Mouse (Mus musculus): ENCODE data around the gene D430042O09Rik. TPM values are rescaled to one million over a fixed set of nuclear protein-coding genes. Genes with fewer than 3 reads are reported as not detected.

Gene D430042O09Rik
- polyA plus RNA-seq, 1 experiment: 17.5 TPM

DNA sequence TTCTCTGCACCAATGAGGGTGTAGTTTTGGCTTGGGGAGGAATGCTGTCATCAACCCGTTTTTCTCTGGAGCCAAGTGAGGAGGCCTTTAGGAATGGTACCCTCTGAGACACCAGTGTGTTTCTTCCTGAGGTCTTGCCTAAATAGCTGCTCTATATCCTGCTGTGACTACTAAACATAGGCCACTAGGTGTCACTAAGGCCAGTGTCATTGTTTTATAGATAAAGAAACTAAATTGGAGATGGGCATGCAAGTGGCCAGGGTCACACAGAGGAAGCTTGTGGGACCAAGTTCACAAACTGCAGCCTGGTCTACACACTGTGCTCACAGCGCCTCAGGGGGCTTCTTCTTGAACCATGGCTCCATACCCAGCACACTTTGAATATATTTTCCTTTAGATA lies 112.5 kb downstream of the D430042O09Rik start:
- TF ChIP-seq CTCF (IDR thresholded peaks at IDR 0.05; ENCODE audit: extremely low read depth, insufficient read length, insufficient replicate concordance, low read depth, low read length): no peak
- no peak for TF ChIP-seq POLR2A (IDR thresholded peaks at IDR 0.05; ENCODE audit: low read depth, low read length)
- H3K4me1 ChIP-seq (ENCODE audit: control insufficient read depth, insufficient read depth, insufficient read length, low read length): no peaks in the 10 kb centered on the region
- H3K36me3 ChIP-seq (ENCODE audit: control insufficient read depth, insufficient read depth, low read length): peaks cover 14% of the 10 kb centered on the region
- H3K27ac ChIP-seq (ENCODE audit: insufficient read depth, low read depth, low read length): no peak overlapping the region
- no peak overlapping the region for H3K4me3 ChIP-seq (ENCODE audit: low read depth, low read length)
- 67% methylated on average over 2 of the region's 2 CpGs for WGBS
- H3K27me3 ChIP-seq (ENCODE audit: control insufficient read depth, insufficient read depth, low read length): no peaks in the 10 kb centered on the region

DNA sequence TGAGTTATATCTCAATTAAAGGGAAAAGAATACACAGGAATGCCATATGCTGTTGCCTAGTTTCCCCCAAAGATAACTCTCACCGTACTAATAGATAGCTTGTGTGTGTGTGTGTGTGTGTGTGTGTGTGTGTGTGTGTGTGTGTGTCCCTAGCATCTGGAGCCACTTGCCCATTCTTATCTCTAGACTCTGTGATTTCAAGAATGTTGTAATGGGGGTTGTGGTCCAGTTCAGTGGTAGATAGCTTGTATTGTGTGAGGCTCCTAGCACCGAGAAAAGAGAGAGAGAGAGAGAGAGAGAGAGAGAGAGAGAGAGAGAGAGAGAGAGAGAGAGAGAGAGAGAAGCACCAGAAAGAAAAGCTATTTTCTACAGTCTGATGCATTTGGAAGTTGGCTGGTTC lies 118.7 kb downstream of the D430042O09Rik start:
- Histone ChIP-seq H3K27me3 (ENCODE audit: control insufficient read depth, insufficient read depth, low read length) (no peaks in the 10 kb centered on the region), H3K4me1 (ENCODE audit: control insufficient read depth, insufficient read depth, insufficient read length, low read length) (no peaks in the 10 kb centered on the region), H3K27ac (ENCODE audit: insufficient read depth, low read depth, low read length) (no peak overlapping the region), H3K4me3 (ENCODE audit: low read depth, low read length) (no peak overlapping the region), H3K36me3 (ENCODE audit: control insufficient read depth, insufficient read depth, low read length) (peaks cover 3% of the 10 kb centered on the region; the same call in 1 of the 2 replicates)
- no peak for TF ChIP-seq POLR2A (IDR thresholded peaks at IDR 0.05; ENCODE audit: low read depth, low read length)
- no peak for TF ChIP-seq CTCF (IDR thresholded peaks at IDR 0.05; ENCODE audit: extremely low read depth, insufficient read length, insufficient replicate concordance, low read depth, low read length)
- 74% methylated on average over 2 of the region's 2 CpGs for whole genome bisulfite sequencing

DNA sequence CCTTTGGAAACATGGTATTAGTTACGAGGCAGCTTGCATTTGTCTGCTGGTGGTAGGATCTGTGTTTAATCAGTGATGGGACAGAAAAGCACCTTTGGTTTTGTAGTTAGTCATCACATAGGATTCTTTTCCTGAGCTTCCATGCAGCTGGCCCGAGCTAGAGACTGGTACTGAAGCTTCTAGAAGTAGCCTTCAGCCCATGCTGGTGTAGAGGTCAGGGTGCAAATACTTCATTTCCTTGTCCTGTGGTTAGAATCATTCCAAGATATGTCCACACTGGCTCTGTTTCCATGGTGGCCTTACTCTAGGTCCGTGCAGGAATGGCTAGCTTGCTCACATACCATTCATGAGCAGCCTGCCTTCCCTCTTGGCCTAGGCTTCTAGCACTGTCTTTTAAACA lies 119.2 kb downstream of the D430042O09Rik start:
- no peak overlapping the region for H3K27ac ChIP-seq (ENCODE audit: insufficient read depth, low read depth, low read length)
- no peaks in the 10 kb centered on the region for H3K4me1 ChIP-seq (ENCODE audit: control insufficient read depth, insufficient read depth, insufficient read length, low read length)
- H3K27me3 ChIP-seq (ENCODE audit: control insufficient read depth, insufficient read depth, low read length): no peaks in the 10 kb centered on the region
- H3K36me3 ChIP-seq (ENCODE audit: control insufficient read depth, insufficient read depth, low read length): peaks cover 5% of the 10 kb centered on the region
- TF ChIP-seq CTCF (IDR thresholded peaks at IDR 0.05; ENCODE audit: extremely low read depth, insufficient read length, insufficient replicate concordance, low read depth, low read length) (no peak), POLR2A (IDR thresholded peaks at IDR 0.05; ENCODE audit: low read depth, low read length) (no peak)
- 83% methylated on average over 3 of the region's 3 CpGs for WGBS
- no peak overlapping the region for H3K4me3 ChIP-seq (ENCODE audit: low read depth, low read length)

DNA sequence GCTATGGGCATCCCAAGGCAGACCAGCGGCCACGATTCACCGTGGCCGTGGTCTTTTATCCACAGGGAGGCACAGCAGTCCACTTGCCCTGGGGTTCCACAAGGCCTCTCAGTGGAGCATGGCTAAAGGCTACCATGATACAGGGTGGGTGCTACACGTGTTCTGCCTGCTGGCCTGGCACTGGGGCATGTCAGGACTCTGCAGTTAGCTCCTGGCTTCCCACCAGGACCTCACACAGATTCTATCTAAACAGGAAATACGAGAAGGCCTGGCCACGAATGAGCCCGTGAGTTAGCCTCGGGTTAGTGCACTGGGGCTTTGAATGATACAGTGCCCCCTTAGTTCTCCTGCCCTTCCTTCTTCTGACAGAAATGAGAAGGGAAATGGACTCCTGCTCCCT lies 119.7 kb downstream of the D430042O09Rik start:
- Histone ChIP-seq H3K36me3 (ENCODE audit: control insufficient read depth, insufficient read depth, low read length) (peaks cover 8% of the 10 kb centered on the region), H3K27me3 (ENCODE audit: control insufficient read depth, insufficient read depth, low read length) (no peaks in the 10 kb centered on the region), H3K4me3 (ENCODE audit: low read depth, low read length) (no peak overlapping the region), H3K4me1 (ENCODE audit: control insufficient read depth, insufficient read depth, insufficient read length, low read length) (no peaks in the 10 kb centered on the region), H3K27ac (ENCODE audit: insufficient read depth, low read depth, low read length) (no peak overlapping the region)
- WGBS: 50% methylated on average over 9 of the region's 9 CpGs
- TF ChIP-seq POLR2A (IDR thresholded peaks at IDR 0.05; ENCODE audit: low read depth, low read length) (no peak), CTCF (IDR thresholded peaks at IDR 0.05; ENCODE audit: extremely low read depth, insufficient read length, insufficient replicate concordance, low read depth, low read length) (no peak)

DNA sequence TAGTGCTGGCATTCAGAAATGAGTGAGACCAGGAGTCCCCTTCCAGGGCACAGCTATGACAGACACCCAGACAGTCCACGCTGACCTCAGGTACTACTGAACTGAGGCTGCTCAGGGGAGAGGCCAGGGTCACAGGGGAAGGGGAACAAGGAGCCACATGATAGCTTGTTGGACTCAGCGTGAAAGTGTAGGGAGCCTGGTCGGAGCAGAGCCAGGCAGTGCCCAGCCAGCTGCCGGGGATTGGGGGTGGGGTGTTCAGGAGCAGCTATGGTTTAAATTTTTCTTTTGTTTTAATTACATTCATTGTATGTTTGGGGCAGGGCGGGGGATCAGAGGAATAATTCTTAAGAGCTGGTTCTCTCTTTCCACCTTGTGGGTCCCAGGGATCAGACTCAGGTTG lies 120.9 kb downstream of the D430042O09Rik start:
- Histone ChIP-seq H3K27me3 (ENCODE audit: control insufficient read depth, insufficient read depth, low read length) (no peaks in the 10 kb centered on the region), H3K4me3 (ENCODE audit: low read depth, low read length) (no peak overlapping the region), H3K36me3 (ENCODE audit: control insufficient read depth, insufficient read depth, low read length) (peaks cover 11% of the 10 kb centered on the region), H3K4me1 (ENCODE audit: control insufficient read depth, insufficient read depth, insufficient read length, low read length) (no peaks in the 10 kb centered on the region), H3K27ac (ENCODE audit: insufficient read depth, low read depth, low read length) (no peak overlapping the region)
- WGBS: 92% methylated on average over 5 of the region's 5 CpGs
- TF ChIP-seq CTCF (IDR thresholded peaks at IDR 0.05; ENCODE audit: extremely low read depth, insufficient read length, insufficient replicate concordance, low read depth, low read length) (no peak), POLR2A (IDR thresholded peaks at IDR 0.05; ENCODE audit: low read depth, low read length) (no peak)

DNA sequence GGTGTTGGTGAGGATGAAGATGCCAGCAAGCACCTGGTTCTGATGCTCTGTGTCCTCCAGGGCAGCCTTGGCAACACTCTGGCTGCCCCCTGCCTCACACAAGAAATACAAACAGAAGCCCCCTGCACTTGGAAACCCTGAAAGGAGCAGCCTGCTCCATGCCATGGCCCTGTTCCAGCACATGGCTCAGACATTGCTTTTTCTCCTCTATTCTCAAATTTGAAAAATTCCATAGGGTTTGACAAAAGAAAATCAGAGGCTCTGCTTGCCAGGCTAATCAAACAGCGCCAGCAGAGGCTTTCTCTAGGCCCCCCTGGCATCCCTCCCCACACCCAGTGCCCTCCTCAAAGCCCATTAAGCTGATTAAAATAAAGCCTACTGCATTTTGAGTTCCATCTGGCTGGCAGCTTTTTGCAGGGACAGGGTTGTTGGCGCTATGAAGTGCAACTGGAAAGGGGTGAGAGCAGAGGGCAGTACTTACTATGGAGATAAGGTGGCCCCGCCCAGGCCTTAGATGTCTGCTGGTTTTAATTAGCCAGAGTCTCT lies 121.5 kb downstream of the D430042O09Rik start:
- peaks cover 11% of the 10 kb centered on the region for H3K36me3 ChIP-seq (ENCODE audit: control insufficient read depth, insufficient read depth, low read length)
- TF ChIP-seq POLR2A (IDR thresholded peaks at IDR 0.05; ENCODE audit: low read depth, low read length): no peak
- no peak for TF ChIP-seq CTCF (IDR thresholded peaks at IDR 0.05; ENCODE audit: extremely low read depth, insufficient read length, insufficient replicate concordance, low read depth, low read length)
- 36% methylated on average over 3 of the region's 3 CpGs for WGBS

DNA sequence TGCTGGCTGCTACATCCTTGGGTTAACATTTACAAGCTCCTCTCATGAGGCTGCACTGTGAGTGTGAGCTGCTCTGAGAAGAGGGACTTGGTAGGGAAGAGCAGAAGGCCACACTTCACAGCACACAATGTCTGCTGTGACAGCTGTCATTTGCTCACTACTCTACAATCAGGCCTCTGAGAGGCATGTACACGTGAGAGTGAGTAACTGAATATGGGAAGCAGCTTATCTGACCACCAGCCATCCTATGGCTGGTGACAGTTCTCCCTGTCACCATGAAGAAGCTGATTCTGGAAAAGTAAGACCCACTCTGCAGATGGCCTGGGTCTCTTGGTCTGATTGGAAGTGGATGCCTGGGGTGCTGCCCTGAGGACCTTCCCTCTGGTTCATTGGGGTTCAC lies 125.1 kb downstream of the D430042O09Rik start:
- Histone ChIP-seq H3K27me3 (ENCODE audit: control insufficient read depth, insufficient read depth, low read length) (no peaks in the 10 kb centered on the region), H3K36me3 (ENCODE audit: control insufficient read depth, insufficient read depth, low read length) (peaks cover 11% of the 10 kb centered on the region), H3K27ac (ENCODE audit: insufficient read depth, low read depth, low read length) (no peak overlapping the region), H3K4me3 (ENCODE audit: low read depth, low read length) (no peak overlapping the region), H3K4me1 (ENCODE audit: control insufficient read depth, insufficient read depth, insufficient read length, low read length) (no peaks in the 10 kb centered on the region)
- WGBS: 76% methylated on average over 1 of the region's 1 CpGs
- TF ChIP-seq POLR2A (IDR thresholded peaks at IDR 0.05; ENCODE audit: low read depth, low read length): no peak
- no peak for TF ChIP-seq CTCF (IDR thresholded peaks at IDR 0.05; ENCODE audit: extremely low read depth, insufficient read length, insufficient replicate concordance, low read depth, low read length)

More for the DNA sequence above, 121.5 kb downstream of the D430042O09Rik start:
- Histone ChIP-seq H3K4me1 (ENCODE audit: control insufficient read depth, insufficient read depth, insufficient read length, low read length) (no peaks in the 10 kb centered on the region), H3K27ac (ENCODE audit: insufficient read depth, low read depth, low read length) (no peak overlapping the region), H3K27me3 (ENCODE audit: control insufficient read depth, insufficient read depth, low read length) (no peaks in the 10 kb centered on the region), H3K4me3 (ENCODE audit: low read depth, low read length) (no peak overlapping the region)
